Mouse (Mus musculus) limb, embryonic 12.5 days (tissue): ENCODE data around the gene Olfr1239. TPM values are rescaled to one million over a fixed set of nuclear protein-coding genes. Genes with fewer than 3 reads are reported as not detected.

Experiments used
- ATAC-seq: fragments of 200-750 bp; cut with Nextera tagmentation; 2 replicates; pipeline ENCODE4 v1.8.0; 2017; ENCODE audit warnings: low read depth, moderate TSS enrichment; ENCODE audit not compliant: insufficient number of reproducible peaks, insufficient read depth, low FRiP score, low TSS enrichment
- H3K27ac ChIP-seq: fragments of 300-500 bp; sonication (generic); 2 replicates; pipeline ENCODE4 v1.5.1; 2016; ENCODE audit warnings: mild to moderate bottlenecking, moderate library complexity
- H3K27me3 ChIP-seq: fragments of 300-500 bp; sonication (generic); 2 replicates; pipeline ENCODE4 v1.6.1; 2016; ENCODE audit warnings: mild to moderate bottlenecking, moderate library complexity
- H3K36me3 ChIP-seq: fragments of 300-500 bp; sonication (generic); 2 replicates; pipeline ENCODE4 v1.6.1; 2016; ENCODE audit warnings: mild to moderate bottlenecking, moderate library complexity
- H3K4me1 ChIP-seq: fragments of 300-500 bp; sonication (generic); replicated peaks from 2 replicates; pipeline ENCODE4 v1.6.1; 2016
- H3K4me2 ChIP-seq: fragments of 300-500 bp; sonication (generic); 2 replicates; pipeline ENCODE4 v1.6.1; 2016; ENCODE audit warnings: mild to moderate bottlenecking, moderate library complexity
- H3K4me3 ChIP-seq: fragments of 300-500 bp; sonication (generic); replicated peaks from 2 replicates; pipeline ENCODE4 v1.5.1; 2016; ENCODE audit warnings: mild to moderate bottlenecking
- H3K9ac ChIP-seq: fragments of 300-500 bp; sonication (generic); replicated peaks from 2 replicates; pipeline ENCODE4 v1.6.1; 2016; ENCODE audit warnings: mild to moderate bottlenecking, moderate library complexity
- H3K9me3 ChIP-seq: fragments of 300-500 bp; sonication (generic); 2 replicates; pipeline ENCODE4 v1.6.1; 2016; ENCODE audit warnings: mild to moderate bottlenecking, moderate library complexity
- WGBS: fragments of 180-500 bp; shearing (Covaris S2); methylation state at CpG from one replicate; pipeline ENCODE4 v1.1.7; 2016; 5-methylcytosine and 5-hydroxymethylcytosine counted together
- polyA plus RNA-seq: library from polyadenylated mRNA; unstranded; fragments of >200 nt; fragmentation: Nextera tagmentation; extraction: Ambion mirVana; gene quantifications from 2 replicates; pipeline ENCODE4 v1.2.1, GENCODE M21; 2016

Olfr1239 gene
- not detected in 2 replicates for polyA plus RNA-seq

DNA sequence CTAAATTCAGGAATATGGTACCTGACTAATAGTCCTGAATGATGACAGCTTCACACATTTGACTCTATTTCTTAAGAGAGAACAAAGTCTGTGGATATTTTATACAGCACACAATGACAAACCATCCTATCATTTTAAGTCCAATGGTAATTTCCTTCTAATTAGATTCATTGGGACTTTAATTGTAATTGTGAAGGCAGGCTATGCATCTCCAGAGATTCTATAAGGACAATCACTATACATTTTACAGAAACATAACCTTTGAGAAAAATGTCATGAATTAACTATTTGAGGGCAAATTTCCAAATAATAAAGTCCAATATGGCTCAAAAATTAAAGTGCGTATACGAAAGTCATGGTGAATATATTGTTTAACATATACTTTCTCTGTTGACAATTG lies at the start of gene Olfr1239:
Gene Olfr1239, minus strand, starts transcription at position 101 of the 400 bp plus-strand sequence.
- Histone ChIP-seq H3K27ac (no peak within 1 kb of the TSS), H3K9me3 (no peaks in the 10 kb centered on the region), H3K36me3 (no peaks in the 10 kb centered on the region), H3K9ac (no peak within 1 kb of the TSS), H3K27me3 (no peaks in the 10 kb centered on the region), H3K4me3 (no peak within 1 kb of the TSS), H3K4me2 (no peak within 1 kb of the TSS), H3K4me1 (no peaks in the 10 kb centered on the region)
- WGBS: 97% methylated on average over 2 of the region's 2 CpGs
- ATAC-seq: no peak

DNA sequence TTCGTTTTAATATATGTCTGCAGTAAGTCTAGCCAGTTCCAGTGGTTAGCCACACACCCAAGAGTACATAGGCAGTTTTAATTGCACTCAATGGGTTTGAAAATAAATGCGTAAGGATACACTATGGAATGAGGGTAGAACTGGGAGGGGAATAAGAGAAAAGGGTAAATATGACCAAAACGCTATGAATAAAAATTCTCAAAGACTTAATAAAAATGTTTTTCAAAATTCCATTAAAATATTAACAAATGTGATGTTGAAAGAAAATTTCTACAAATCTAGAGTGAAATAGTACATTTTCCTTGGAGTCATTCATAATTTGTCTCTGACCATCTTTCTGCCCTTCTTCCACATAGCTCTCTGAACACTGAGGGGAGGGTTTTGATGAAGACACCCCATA lies 22.7 kb upstream of the Olfr1239 start, which contains the start of gene Olfr1240:
Gene Olfr1240, minus strand, starts transcription at position 101 of the 400 bp plus-strand sequence.
- ATAC-seq: no peak
- no peak within 1 kb of the TSS for H3K9ac ChIP-seq
- H3K36me3 ChIP-seq: no peaks in the 10 kb centered on the region
- 82% methylated on average over 3 of the region's 3 CpGs for WGBS
- H3K4me3 ChIP-seq: no peak within 1 kb of the TSS
- no peaks in the 10 kb centered on the region for H3K4me1 ChIP-seq
- H3K4me2 ChIP-seq: no peak within 1 kb of the TSS
- no peaks in the 10 kb centered on the region for H3K27me3 ChIP-seq
- H3K27ac ChIP-seq: no peak within 1 kb of the TSS
- H3K9me3 ChIP-seq: no peaks in the 10 kb centered on the region

DNA sequence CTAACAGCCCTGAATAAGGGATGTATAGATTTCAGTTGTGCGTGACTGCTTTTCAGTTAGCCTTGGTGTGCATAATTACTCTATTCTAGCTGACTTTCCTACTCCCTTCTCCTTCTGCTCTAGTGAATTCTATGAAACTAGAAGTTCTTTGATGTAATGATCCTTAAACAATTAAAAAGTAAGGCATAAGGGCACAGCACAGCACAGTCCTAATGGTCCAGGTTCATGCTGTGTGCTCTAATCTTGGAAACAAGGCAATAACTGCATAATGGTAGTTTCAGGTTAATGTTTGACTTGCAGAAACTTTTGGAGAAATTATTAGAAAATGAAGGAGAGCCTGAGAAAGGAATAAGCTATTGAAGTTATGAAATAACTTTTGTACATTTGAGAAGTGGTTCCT lies 5.7 kb downstream of the Olfr1239 start:
- Histone ChIP-seq H3K36me3 (no peaks in the 10 kb centered on the region), H3K27ac (no peak overlapping the region), H3K4me3 (no peak overlapping the region), H3K9ac (no peak overlapping the region), H3K27me3 (no peaks in the 10 kb centered on the region), H3K9me3 (no peaks in the 10 kb centered on the region), H3K4me2 (no peak overlapping the region), H3K4me1 (no peaks in the 10 kb centered on the region)
- ATAC-seq: no peak
- WGBS: 85% methylated on average over 1 of the region's 1 CpGs

DNA sequence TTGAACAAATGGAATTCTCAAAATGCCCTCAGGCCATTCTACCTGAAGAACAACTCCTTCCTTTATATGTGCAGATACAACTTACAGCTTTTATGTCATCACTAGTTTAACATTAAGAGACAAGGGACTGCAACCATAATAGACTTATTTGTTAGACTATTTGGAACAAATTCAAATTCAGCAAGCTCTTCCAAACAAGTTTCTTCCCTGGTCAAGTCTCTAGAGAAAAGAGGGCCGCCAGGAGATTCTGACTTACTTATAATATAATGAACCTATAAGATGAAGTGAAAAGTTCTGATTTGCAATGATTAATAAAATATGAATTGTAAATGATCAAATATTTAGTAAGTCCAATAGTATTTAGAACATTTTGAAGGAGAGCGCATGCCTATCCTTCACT lies 10.6 kb downstream of the Olfr1239 start, which contains the start of gene Olfr1238:
Gene Olfr1238, minus strand, starts transcription at position 101 of the 400 bp plus-strand sequence.
- ATAC-seq: no peak
- H3K27me3 ChIP-seq: no peaks in the 10 kb centered on the region
- 89% methylated on average over 2 of the region's 2 CpGs for WGBS

DNA sequence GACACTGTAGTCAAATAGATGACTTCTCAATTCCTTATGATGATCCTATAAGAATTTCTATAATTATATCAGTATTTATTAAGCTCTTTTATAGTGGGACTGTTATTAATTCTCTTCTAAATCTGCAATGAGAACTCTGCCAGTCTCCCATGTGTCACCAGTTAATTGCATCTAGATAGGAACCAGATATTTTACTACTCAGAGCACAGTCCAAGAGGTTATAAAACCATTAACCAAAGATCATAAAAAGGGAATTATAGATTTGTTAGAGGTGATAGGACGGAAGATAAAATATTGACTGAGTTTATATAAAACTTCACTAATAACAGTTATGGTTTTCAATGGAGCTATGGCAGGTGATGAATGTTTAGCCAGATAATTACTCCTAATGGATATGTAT lies 19.3 kb downstream of the Olfr1239 start:
- no peak overlapping the region for H3K4me3 ChIP-seq
- no peaks in the 10 kb centered on the region for H3K9me3 ChIP-seq
- no peaks in the 10 kb centered on the region for H3K36me3 ChIP-seq
- no peaks in the 10 kb centered on the region for H3K4me1 ChIP-seq
- no peak overlapping the region for H3K27ac ChIP-seq
- no peaks in the 10 kb centered on the region for H3K27me3 ChIP-seq
- ATAC-seq: no peak
- 79% methylated on average over 1 of the region's 1 CpGs for WGBS
- H3K4me2 ChIP-seq: no peak overlapping the region
- H3K9ac ChIP-seq: no peak overlapping the region

More for the DNA sequence above, 10.6 kb downstream of the Olfr1239 start, which contains the start of gene Olfr1238:
- H3K4me2 ChIP-seq: no peak within 1 kb of the TSS
- H3K4me3 ChIP-seq: no peak within 1 kb of the TSS
- no peak within 1 kb of the TSS for H3K9ac ChIP-seq
- no peaks in the 10 kb centered on the region for H3K4me1 ChIP-seq
- no peaks in the 10 kb centered on the region for H3K9me3 ChIP-seq
- no peaks in the 10 kb centered on the region for H3K36me3 ChIP-seq
- no peak within 1 kb of the TSS for H3K27ac ChIP-seq

Other genes with a start within 250 kb of the Olfr1239 start
- gene Olfr1225, start 245.7 kb downstream of the Olfr1239 start, polyA plus RNA-seq: not detected in 2 replicates
- gene Olfr1226, start 220.4 kb downstream of the Olfr1239 start, polyA plus RNA-seq: not detected in 2 replicates
- not detected in 2 replicates for gene Olfr1228, start 166.3 kb downstream of the Olfr1239 start, polyA plus RNA-seq
- not detected in 2 replicates for gene Olfr1229, start 132.4 kb downstream of the Olfr1239 start, polyA plus RNA-seq
- gene Olfr1230, start 123.1 kb downstream of the Olfr1239 start, polyA plus RNA-seq: not detected in 2 replicates
- not detected in 2 replicates for gene Olfr1231, start 113.3 kb downstream of the Olfr1239 start, polyA plus RNA-seq
- not detected in 2 replicates for gene Olfr1232, start 90.7 kb downstream of the Olfr1239 start, polyA plus RNA-seq
- not detected in 2 replicates for gene Olfr1233, start 78.0 kb downstream of the Olfr1239 start, polyA plus RNA-seq
- not detected in 2 replicates for gene Olfr1234, start 55.5 kb downstream of the Olfr1239 start, polyA plus RNA-seq
- gene Olfr1238, start 10.7 kb downstream of the Olfr1239 start, polyA plus RNA-seq: not detected in 2 replicates
- not detected in 2 replicates for gene Olfr1240, start 22.6 kb upstream of the Olfr1239 start, polyA plus RNA-seq
- not detected in 2 replicates for gene Olfr1241, start 66.7 kb upstream of the Olfr1239 start, polyA plus RNA-seq
- gene Olfr1242, start 77.9 kb upstream of the Olfr1239 start, polyA plus RNA-seq: not detected in 2 replicates
- not detected in 2 replicates for gene Olfr1243, start 111.1 kb upstream of the Olfr1239 start, polyA plus RNA-seq
- not detected in 2 replicates for gene Olfr1245, start 158.0 kb upstream of the Olfr1239 start, polyA plus RNA-seq
- not detected in 2 replicates for gene Olfr1246, start 172.8 kb upstream of the Olfr1239 start, polyA plus RNA-seq
- gene Olfr1247, start 193.7 kb upstream of the Olfr1239 start, polyA plus RNA-seq: not detected in 2 replicates
- gene Olfr1248, start 197.8 kb upstream of the Olfr1239 start, polyA plus RNA-seq: not detected in 2 replicates
- gene Olfr1249, start 214.6 kb upstream of the Olfr1239 start, polyA plus RNA-seq: not detected in 2 replicates
- not detected in 2 replicates for gene Olfr1250, start 241.1 kb upstream of the Olfr1239 start, polyA plus RNA-seq